Mouse (Mus musculus) mouse trophoblast stem cell (cell line): ENCODE data around the gene Sertad1.
"Not testable (repeated sequence)": the region's sequence is repeated elsewhere in the genome, so short reads cannot be mapped to it uniquely, and the experiment has no call there.

Source experiments
- in situ Hi-C, 2 experiments: fragments of 300-500 bp; cut with MseI, MboI; formaldehyde crosslinking; loops; 2 replicates in 1 of 2; 3 replicates in 1 of 2; pipeline ENCODE4 v1.15.1; 2025

Sertad1 gene

GRCm38 (mm10) chr7:27473156-27473834 is 13.4 kb upstream of the Sertad1 start, which contains the start of gene Sertad3:
Gene Sertad3, plus strand, starts transcription at chr7:27473768.
- in situ Hi-C loops, result no loop called here

GRCm38 (mm10) chr7:27473835-27474489 is 12.7 kb upstream of the Sertad1 start:
- in situ Hi-C loops, result no loop called here

- in situ Hi-C loops, result no loop called here
Measured at GRCm38 (mm10) chr7:27474490-27474954, 12.2 kb upstream of the Sertad1 start.

GRCm38 (mm10) chr7:27475596-27475995 is 11.1 kb upstream of the Sertad1 start:
- in situ Hi-C loops, result no loop called here

- in situ Hi-C loops, result no loop called here
Measured at GRCm38 (mm10) chr7:27476098-27476635, 10.5 kb upstream of the Sertad1 start.

- in situ Hi-C loops, result no loop called here
Measured at GRCm38 (mm10) chr7:27478561-27478960, 8.1 kb upstream of the Sertad1 start.

- in situ Hi-C loops, result no loop called here
Measured at GRCm38 (mm10) chr7:27479750-27480149, 7.0 kb upstream of the Sertad1 start.

- in situ Hi-C loops, result no loop called here
Measured at GRCm38 (mm10) chr7:27480506-27480905, 6.2 kb upstream of the Sertad1 start.

- in situ Hi-C loops, result no loop called here
Measured at GRCm38 (mm10) chr7:27480927-27481626, 5.6 kb upstream of the Sertad1 start.

GRCm38 (mm10) chr7:27481627-27481969 is 5.1 kb upstream of the Sertad1 start:
- in situ Hi-C loops, result no loop called here

GRCm38 (mm10) chr7:27483860-27484259 is 2.9 kb upstream of the Sertad1 start:
- in situ Hi-C loops, result no loop called here

- in situ Hi-C loops, result no loop called here
Measured at GRCm38 (mm10) chr7:27486102-27486769, 474 bp upstream of the Sertad1 start.

GRCm38 (mm10) chr7:27487740-27488268 is 1.1 kb downstream of the Sertad1 start:
- in situ Hi-C loops, result no loop called here

GRCm38 (mm10) chr7:27489270-27489869 is 2.7 kb downstream of the Sertad1 start:
- in situ Hi-C loops, result no loop called here

- in situ Hi-C loops, result no loop called here
Measured at GRCm38 (mm10) chr7:27490227-27490542, 3.5 kb downstream of the Sertad1 start.

GRCm38 (mm10) chr7:27490543-27491329 is 4.0 kb downstream of the Sertad1 start:
- in situ Hi-C loops, result no loop called here

- in situ Hi-C loops, result no loop called here
Measured at GRCm38 (mm10) chr7:27491856-27492255, 5.1 kb downstream of the Sertad1 start.

GRCm38 (mm10) chr7:27493022-27493421 is 6.3 kb downstream of the Sertad1 start:
- in situ Hi-C loops, result no loop called here

GRCm38 (mm10) chr7:27493450-27493849 is 6.7 kb downstream of the Sertad1 start:
- in situ Hi-C loops, result no loop called here

- in situ Hi-C loops, result not testable (repeated sequence)
Measured at GRCm38 (mm10) chr7:27494659-27495367, 8.1 kb downstream of the Sertad1 start.
